Mouse (Mus musculus) embryonic facial prominence, embryonic 15.5 days (tissue): ENCODE measurements at regions not wholly inside any gene's neighbourhood (a gene's known extent, or its start where the extent isn't known, plus 50 kb on each side); places are given as distances from the start of the nearest gene placed in this dataset.

Experiments used
- ATAC-seq: fragments of 200-750 bp; cut with Nextera tagmentation; 2 replicates; pipeline ENCODE4 v1.8.0; 2017; ENCODE audit warnings: low read depth, moderate TSS enrichment; ENCODE audit not compliant: insufficient number of reproducible peaks, low FRiP score, low TSS enrichment
- H3K27ac ChIP-seq: fragments of 300-500 bp; sonication (generic); replicated peaks from 2 replicates; pipeline ENCODE4 v1.5.1; 2015; ENCODE audit warnings: mild to moderate bottlenecking, inconsistent platforms
- H3K27me3 ChIP-seq: fragments of 300-500 bp; sonication (generic); 2 replicates; pipeline ENCODE4 v1.6.1; 2015; ENCODE audit warnings: inconsistent platforms
- H3K36me3 ChIP-seq: fragments of 300-500 bp; sonication (generic); 2 replicates; pipeline ENCODE4 v1.6.1; 2015; ENCODE audit warnings: mild to moderate bottlenecking, inconsistent platforms
- H3K4me1 ChIP-seq: fragments of 300-500 bp; sonication (generic); 2 replicates; pipeline ENCODE4 v1.6.1; 2015; ENCODE audit warnings: inconsistent platforms
- H3K4me2 ChIP-seq: fragments of 300-500 bp; sonication (generic); replicated peaks from 2 replicates; pipeline ENCODE4 v1.6.1; 2015; ENCODE audit warnings: mild to moderate bottlenecking, inconsistent platforms
- H3K4me3 ChIP-seq: fragments of 300-500 bp; sonication (generic); replicated peaks from 2 replicates; pipeline ENCODE4 v1.5.1; 2015; ENCODE audit warnings: mild to moderate bottlenecking, inconsistent platforms
- H3K9ac ChIP-seq: fragments of 300-500 bp; sonication (generic); 2 replicates; pipeline ENCODE4 v1.6.1; 2015; ENCODE audit warnings: inconsistent platforms
- H3K9me3 ChIP-seq: fragments of 300-500 bp; sonication (generic); replicated peaks from 2 replicates; pipeline ENCODE4 v1.6.1; 2016; ENCODE audit warnings: inconsistent platforms
- WGBS: fragments of 180-500 bp; shearing (Covaris S2); methylation state at CpG from one replicate; pipeline ENCODE4 v1.1.7; 2015; 5-methylcytosine and 5-hydroxymethylcytosine counted together

GRCm38 (mm10) chr8:102845362-102845761 lies 59.9 kb upstream of the Cdh11 start:
- Histone ChIP-seq H3K4me1 (no peaks in the 10 kb centered on the region), H3K4me2 (no peak overlapping the region), H3K4me3 (no peak overlapping the region), H3K27ac (no peak overlapping the region), H3K27me3 (no peaks in the 10 kb centered on the region), H3K9me3 (no peaks in the 10 kb centered on the region), H3K36me3 (no peaks in the 10 kb centered on the region), H3K9ac (no peak overlapping the region)
- no peak for ATAC-seq

- Histone ChIP-seq H3K27me3 (no peaks in the 10 kb centered on the region), H3K4me3 (no peak overlapping the region), H3K27ac (no peak overlapping the region), H3K9ac (no peak overlapping the region), H3K4me1 (no peaks in the 10 kb centered on the region), H3K4me2 (no peak overlapping the region), H3K9me3 (no peaks in the 10 kb centered on the region), H3K36me3 (no peaks in the 10 kb centered on the region)
- WGBS = 91% methylated on average over 1 of the region's 1 CpGs
- ATAC-seq = no peak
Measured at GRCm38 (mm10) chr8:102860021-102860420, 74.6 kb upstream of the Cdh11 start.

DNA sequence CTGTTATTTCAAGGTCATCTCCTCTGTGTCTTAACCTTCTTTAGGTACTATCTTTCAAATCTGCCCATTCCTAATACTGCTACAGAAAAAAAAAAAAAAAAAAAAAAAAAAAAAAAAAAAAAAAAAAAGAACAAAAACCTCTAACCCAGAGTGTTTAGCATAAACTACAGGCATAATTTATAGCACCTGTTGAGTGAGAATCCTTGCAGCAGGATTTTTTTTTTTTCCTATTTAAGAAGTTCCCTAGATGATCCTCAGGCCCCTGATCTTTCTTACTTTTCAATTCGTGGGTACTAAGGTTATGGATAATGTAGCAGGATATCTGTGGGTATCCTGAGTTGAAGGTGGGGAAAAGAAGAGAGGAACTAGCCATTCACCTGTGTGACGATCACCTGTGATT lies 114.1 kb upstream of the Cdh11 start:
- Histone ChIP-seq H3K27ac (no peak overlapping the region), H3K4me3 (no peak overlapping the region), H3K4me2 (no peak overlapping the region), H3K9ac (no peak overlapping the region), H3K27me3 (no peaks in the 10 kb centered on the region), H3K36me3 (no peaks in the 10 kb centered on the region), H3K9me3 (no peaks in the 10 kb centered on the region), H3K4me1 (no peaks in the 10 kb centered on the region; the same call in 1 of the 2 replicates)
- ATAC-seq = no peak
- 67% methylated on average over 2 of the region's 2 CpGs for WGBS

DNA sequence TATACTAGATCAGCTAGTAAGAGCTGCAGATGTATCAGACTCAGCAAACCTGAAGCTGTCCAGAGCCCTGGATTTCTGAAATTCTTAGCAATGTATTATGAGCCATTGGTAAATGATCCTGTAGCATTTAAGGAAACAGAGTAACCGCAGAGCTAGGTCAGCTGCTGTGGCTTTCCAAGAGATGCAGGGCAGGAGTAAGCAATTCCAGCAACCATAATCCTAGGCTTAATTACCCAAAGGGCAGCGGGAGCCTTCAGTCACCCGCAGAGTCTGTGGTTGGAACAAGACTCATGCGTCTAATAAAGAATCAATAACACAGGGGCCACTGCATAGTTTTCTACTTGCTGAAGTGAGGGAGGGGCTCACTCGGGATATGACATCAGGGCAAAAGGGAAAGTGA lies 115.2 kb upstream of the Cdh11 start:
- ATAC-seq = no peak
- no peak overlapping the region for H3K9ac ChIP-seq
- no peaks in the 10 kb centered on the region for H3K27me3 ChIP-seq
- H3K27ac ChIP-seq = no peak overlapping the region
- H3K9me3 ChIP-seq = no peaks in the 10 kb centered on the region
- H3K36me3 ChIP-seq = no peaks in the 10 kb centered on the region
- no peak overlapping the region for H3K4me3 ChIP-seq
- H3K4me1 ChIP-seq = no peaks in the 10 kb centered on the region; the same call in 1 of the 2 replicates
- WGBS = 25% methylated on average over 5 of the region's 5 CpGs
- no peak overlapping the region for H3K4me2 ChIP-seq

- Histone ChIP-seq H3K4me1 (no peaks in the 10 kb centered on the region), H3K27ac (no peak overlapping the region), H3K9me3 (no peaks in the 10 kb centered on the region), H3K4me3 (no peak overlapping the region), H3K4me2 (no peak overlapping the region), H3K9ac (no peak overlapping the region), H3K36me3 (no peaks in the 10 kb centered on the region), H3K27me3 (no peaks in the 10 kb centered on the region)
- 53% methylated on average over 2 of the region's 2 CpGs for WGBS
- ATAC-seq = no peak
Measured at GRCm38 (mm10) chr8:102907444-102907843, 122.0 kb upstream of the Cdh11 start.

DNA sequence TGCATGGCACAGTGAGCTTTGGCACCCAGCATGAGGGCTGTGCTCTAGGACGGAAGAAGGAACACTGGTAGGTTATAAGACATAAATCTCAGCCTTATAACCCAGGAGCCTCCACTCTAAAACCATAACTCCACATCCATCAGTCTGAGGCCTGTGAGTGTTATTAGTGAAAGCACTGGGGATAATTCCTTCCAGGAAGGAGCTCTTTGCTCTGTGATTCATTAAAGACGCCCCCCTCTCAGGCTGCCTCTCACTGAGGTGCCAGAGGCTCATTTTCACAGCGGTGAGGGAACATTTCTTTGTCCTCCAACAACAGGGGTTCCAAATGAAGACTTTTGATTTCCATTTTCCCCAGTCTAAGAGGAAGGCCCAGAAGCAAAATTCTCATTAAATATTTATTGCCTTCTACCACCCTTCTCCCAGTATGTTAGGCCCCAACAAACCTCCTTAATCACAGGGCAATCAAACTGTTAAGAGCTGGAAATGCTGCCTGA lies 145.9 kb upstream of the Cdh11 start:
- Histone ChIP-seq H3K9me3 (no peaks in the 10 kb centered on the region), H3K4me2 (no peak overlapping the region), H3K4me1 (no peaks in the 10 kb centered on the region), H3K27me3 (no peaks in the 10 kb centered on the region), H3K36me3 (no peaks in the 10 kb centered on the region), H3K27ac (no peak overlapping the region), H3K9ac (no peak overlapping the region), H3K4me3 (no peak overlapping the region)
- no peak for ATAC-seq
- WGBS = 22% methylated on average over 3 of the region's 3 CpGs

- no peaks in the 10 kb centered on the region for H3K4me1 ChIP-seq
- no peaks in the 10 kb centered on the region for H3K9me3 ChIP-seq
- no peak overlapping the region for H3K27ac ChIP-seq
- no peak overlapping the region for H3K9ac ChIP-seq
- H3K36me3 ChIP-seq = no peaks in the 10 kb centered on the region
- H3K4me3 ChIP-seq = no peak overlapping the region
- no peak overlapping the region for H3K4me2 ChIP-seq
- no peaks in the 10 kb centered on the region for H3K27me3 ChIP-seq
- no peak for ATAC-seq
- 93% methylated on average over 2 of the region's 2 CpGs for WGBS
Measured at GRCm38 (mm10) chr8:102938771-102939170, 153.3 kb upstream of the Cdh11 start.

DNA sequence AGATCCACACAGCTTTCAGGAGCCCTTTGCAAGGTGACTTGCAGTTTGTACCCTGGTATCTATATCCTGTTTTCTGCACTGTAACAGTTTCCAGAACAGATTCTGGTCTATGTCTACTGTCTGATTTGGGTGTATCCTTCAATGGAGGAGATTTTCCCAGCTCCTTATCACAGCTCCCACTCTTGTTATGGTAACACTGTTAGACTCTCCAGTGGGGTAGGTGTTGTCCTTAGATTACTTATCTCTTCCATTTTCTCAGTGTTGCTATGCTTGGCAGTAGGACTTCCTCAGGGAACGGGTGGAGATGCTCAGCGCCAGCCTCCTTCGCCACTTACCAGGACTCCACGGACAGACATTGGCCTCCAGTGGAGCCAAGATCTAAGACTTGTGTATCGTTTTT lies 160.1 kb upstream of the Cdh11 start:
- H3K4me1 ChIP-seq = no peaks in the 10 kb centered on the region
- H3K36me3 ChIP-seq = no peaks in the 10 kb centered on the region
- H3K9ac ChIP-seq = no peak overlapping the region

GRCm38 (mm10) chr8:102978161-102978581 lies 192.7 kb upstream of the Cdh11 start:
- H3K4me3 ChIP-seq = no peak overlapping the region
- ATAC-seq = peak; percentile 80
- peaks cover 21% of the 10 kb centered on the region for H3K4me1 ChIP-seq
- H3K9me3 ChIP-seq = no peaks in the 10 kb centered on the region
- no peak overlapping the region for H3K4me2 ChIP-seq
- H3K27ac ChIP-seq = peak overlapping the region; percentile 60
- no peaks in the 10 kb centered on the region for H3K27me3 ChIP-seq
- no peaks in the 10 kb centered on the region for H3K36me3 ChIP-seq
- no peak overlapping the region for H3K9ac ChIP-seq
- WGBS = 36% methylated on average over 7 of the region's 7 CpGs

More for the DNA sequence above, 160.1 kb upstream of the Cdh11 start:
- H3K4me2 ChIP-seq = no peak overlapping the region
- 83% methylated on average over 5 of the region's 5 CpGs for WGBS
- ATAC-seq = no peak
- no peaks in the 10 kb centered on the region; the same call in 1 of the 2 replicates for H3K9me3 ChIP-seq
- H3K27ac ChIP-seq = no peak overlapping the region
- H3K27me3 ChIP-seq = no peaks in the 10 kb centered on the region
- H3K4me3 ChIP-seq = no peak overlapping the region

DNA sequence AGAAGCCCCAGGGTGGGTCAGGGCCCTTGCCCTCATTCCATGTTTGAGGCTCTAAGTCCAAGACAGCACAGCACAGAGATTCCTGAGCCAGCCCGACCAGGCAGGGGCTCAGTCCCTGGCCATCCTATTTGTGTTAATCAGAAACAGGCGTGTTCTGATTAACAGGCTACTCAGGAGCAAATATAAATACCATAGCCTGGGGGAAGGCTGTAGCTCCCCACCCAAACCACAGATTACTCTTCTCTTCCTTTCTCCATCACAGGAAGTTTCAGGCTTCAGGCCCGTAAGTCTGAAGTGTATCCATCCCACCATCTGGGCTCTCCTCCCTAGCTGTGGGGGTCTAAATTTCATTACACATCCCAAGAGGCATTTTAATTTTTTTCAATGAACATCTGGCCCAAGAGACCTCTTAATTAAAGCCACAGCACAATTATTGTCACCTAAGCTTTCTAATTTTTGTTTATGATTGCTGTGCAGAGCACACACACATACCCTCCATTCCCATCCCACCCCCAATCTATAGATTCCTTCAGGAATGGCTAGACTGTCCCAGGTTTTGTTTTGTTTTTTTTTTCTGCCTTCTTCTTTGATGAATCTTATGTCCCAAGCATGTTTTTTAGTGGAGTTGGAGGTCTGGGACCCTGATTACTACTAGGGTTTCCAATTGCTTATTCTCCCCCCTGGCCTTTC lies 197.9 kb upstream of the Cdh11 start:
- peak overlapping the region; percentile 75 for H3K27ac ChIP-seq

DNA sequence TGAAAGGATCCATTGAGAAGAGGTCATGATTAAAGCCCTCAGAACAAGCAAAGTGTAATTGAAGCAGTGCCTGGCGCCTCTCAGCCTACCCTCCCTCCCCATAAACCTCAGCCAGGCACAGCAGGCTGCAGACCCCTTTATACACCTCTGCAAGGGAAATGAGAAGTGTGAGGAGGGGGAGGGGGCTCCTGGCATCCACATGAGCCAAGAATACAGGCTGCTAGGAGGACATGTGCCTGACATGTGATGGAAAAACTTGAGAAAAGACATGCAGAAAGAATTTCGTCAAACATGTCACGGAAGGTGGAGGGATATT lies 198.4 kb upstream of the Cdh11 start:
- Histone ChIP-seq H3K36me3 (no peaks in the 10 kb centered on the region), H3K9me3 (no peaks in the 10 kb centered on the region), H3K4me2 (no peak overlapping the region), H3K27ac (peak overlapping the region; percentile 75), H3K4me1 (peaks cover 19% of the 10 kb centered on the region), H3K9ac (no peak overlapping the region), H3K27me3 (no peaks in the 10 kb centered on the region), H3K4me3 (no peak overlapping the region)
- peak; percentile 80 for ATAC-seq
- 21% methylated on average over 3 of the region's 3 CpGs for WGBS

More for the DNA sequence above, 197.9 kb upstream of the Cdh11 start:
- Histone ChIP-seq H3K9me3 (no peaks in the 10 kb centered on the region), H3K4me2 (no peak overlapping the region), H3K36me3 (no peaks in the 10 kb centered on the region), H3K9ac (no peak overlapping the region), H3K27me3 (no peaks in the 10 kb centered on the region), H3K4me3 (no peak overlapping the region), H3K4me1 (peaks cover 24% of the 10 kb centered on the region)
- 19% methylated on average over 3 of the region's 3 CpGs for WGBS
- ATAC-seq = peak; percentile 39; the same call in 1 of the 2 replicates

DNA sequence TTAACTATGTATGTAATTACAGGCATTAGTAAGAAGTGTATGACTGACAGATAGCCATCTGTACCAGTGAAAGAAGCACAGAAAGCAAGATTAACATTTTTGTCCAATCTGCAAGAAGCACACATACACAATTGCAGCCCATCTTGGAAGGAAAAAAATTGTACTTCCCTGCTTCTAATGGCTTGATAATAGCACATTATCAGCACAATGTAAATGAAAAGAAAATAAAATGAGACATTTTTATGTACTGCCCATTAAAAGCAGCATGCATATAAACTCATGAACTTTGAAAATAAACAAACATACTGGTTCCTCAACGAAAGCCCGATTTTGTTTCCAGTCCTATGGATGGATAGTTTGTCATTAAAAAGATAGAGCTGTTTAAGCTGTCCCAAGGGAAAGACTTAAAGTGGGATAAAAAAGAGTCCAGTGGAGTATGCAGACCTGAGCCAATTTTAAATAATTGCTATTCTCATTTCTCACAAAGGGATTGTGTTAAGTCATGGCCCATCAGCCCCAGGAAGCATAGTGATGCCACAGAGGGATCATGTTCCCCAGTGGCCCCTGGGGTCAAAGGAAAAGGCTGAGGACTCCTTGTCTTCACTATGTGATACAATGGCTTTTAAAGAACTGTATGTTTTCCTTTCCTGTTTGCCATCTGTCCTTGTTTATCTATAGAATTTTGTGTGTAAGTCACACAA lies 222.0 kb upstream of the Cdh11 start:
- no peaks in the 10 kb centered on the region for H3K9me3 ChIP-seq
- no peaks in the 10 kb centered on the region for H3K27me3 ChIP-seq
- WGBS = 44% methylated on average over 2 of the region's 2 CpGs
- no peak overlapping the region for H3K4me3 ChIP-seq
- no peak overlapping the region for H3K4me2 ChIP-seq
- no peaks in the 10 kb centered on the region for H3K4me1 ChIP-seq
- ATAC-seq = no peak
- no peak overlapping the region for H3K27ac ChIP-seq
- no peaks in the 10 kb centered on the region for H3K36me3 ChIP-seq
- no peak overlapping the region for H3K9ac ChIP-seq
